Mouse (Mus musculus) fat pad, adult 2 months (tissue): ENCODE measurements around the gene Slc35f5.

Source experiments
- DNase-seq: peaks from one replicate; pipeline ENCODE4 v3.0.0-alpha.2; 2011; ENCODE audit warnings: low read depth, low spot score; ENCODE audit errors: extremely low read depth

The Slc35f5 gene

DNA sequence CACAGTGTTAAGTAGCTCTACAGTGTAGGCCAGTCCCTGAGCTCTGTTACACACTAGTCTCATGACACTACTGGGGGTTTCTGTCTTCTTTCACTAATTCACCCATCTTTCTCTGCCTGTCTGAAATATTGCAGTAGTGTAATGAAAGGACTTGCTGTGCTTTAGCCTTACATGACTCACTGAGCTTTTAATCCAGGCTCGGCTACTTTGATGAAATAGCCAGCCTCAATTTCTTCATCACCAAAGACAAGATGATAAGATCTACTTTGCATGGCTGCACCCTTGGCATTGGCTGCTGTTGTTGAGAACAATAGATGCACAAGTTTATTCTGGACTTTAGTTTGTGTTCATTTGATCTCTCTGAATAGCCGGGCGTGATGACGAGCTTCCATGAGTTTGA, 7.7 kb downstream of the Slc35f5 start:
- DNase-seq: peak; percentile 68

DNA sequence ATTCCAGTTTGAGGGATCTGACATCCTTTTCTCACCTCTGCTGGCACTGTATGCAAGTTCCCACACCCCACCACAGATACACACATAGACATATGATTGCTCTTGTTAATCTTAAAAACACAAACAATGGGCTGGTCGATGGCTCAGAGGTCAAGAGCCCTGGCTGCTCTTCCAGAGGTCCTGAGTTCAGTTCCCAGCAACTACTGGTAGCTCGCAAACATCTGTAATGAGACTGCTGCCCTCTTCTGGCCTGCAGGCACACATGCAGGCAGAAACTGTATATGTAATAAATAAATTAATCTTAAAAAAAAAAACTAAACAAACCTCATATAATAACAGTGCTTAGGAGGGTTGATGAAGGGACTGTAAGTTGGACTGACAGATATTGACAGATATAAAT, 13.8 kb downstream of the Slc35f5 start:
- DNase-seq: no peak

DNA sequence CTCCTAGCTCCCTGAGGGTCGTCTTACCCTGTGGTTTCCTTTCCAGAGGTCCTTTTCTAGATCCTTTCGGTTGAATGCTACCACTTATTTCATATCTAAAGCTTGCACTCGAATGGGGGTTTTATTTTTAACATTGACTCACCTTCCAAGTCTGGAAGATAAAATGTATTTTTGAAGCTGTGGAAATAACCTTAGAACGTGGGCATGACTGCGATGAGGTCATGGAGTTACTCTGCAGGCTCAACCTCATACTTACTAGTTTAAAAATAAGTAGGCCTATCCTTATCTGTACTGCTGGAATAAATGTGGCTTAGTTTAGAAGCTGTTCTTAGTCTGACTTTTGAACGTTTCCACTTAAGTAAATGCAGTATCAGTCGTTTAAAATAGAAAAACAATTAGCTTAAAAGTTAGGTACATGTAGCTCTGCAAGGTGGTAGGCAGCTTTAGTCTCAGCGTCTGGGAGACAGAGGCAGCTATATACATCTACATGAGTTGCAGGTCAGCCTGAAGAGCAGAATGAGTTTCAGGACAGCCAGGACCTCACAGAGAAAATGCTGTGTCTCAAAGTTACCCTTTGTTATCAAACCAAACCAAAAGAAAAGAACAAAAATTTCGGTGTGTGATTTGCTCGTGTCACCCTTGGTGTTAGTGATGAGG, 15.2 kb downstream of the Slc35f5 start:
- no peak for DNase-seq

DNA sequence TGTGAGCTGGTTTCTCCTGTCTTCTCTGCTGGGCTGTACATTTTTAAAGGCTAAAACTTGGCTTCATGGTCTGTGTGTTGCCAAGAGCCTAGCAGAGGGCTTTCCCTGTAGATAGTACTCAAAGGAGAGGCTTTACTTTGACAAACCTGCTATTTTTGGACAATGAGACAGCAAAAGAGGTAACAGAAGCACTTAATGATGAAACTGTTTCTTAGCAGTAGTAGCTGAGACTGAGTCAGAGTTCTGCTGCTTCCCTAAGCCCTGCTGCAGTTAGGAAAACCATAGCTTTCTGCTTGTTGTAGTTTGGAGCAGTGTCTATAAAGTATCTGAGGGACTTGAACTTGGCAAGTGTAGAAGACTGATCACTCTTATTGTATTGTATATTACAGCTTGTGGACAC, 16.6 kb downstream of the Slc35f5 start:
- no peak for DNase-seq

DNA sequence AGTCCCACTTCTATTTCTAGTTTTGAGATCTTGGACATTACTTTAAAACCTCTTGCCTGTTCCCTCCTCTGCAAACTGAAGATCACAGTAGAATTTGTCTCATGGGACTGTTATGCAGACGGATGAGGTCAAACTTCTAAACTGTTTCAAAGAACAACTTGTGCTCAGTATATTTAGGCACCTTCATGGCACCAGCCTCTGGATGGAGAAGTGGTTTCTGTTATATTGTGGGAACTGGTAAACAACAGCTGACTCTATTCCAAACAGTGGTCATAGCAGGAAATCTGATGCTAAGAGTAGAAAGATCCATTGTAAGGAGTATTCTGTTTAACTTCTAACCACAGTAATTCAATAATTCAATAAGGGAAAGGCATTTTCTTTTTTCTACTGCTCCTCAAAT, 17.7 kb downstream of the Slc35f5 start:
- DNase-seq: no peak

DNA sequence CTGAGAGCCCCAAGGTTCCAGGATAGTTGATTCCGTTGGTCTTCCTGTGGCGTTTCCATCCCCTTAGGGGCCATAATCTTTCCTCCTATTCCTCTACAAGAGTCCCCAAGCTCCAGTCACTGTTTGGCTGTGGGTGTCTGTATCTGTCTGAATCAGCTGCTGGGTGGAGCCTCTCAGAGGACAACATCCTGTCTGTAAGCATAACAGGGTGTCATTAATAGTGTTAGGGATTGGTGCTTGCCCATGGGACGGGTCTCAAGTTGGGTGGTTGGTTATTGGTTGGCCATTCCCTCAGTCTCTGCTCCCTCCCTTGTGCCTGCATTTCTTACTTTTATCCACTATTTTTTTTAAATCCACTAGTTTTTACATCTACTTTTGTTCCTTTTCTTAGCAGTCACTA, 20.7 kb downstream of the Slc35f5 start:
- DNase-seq: no peak

DNA sequence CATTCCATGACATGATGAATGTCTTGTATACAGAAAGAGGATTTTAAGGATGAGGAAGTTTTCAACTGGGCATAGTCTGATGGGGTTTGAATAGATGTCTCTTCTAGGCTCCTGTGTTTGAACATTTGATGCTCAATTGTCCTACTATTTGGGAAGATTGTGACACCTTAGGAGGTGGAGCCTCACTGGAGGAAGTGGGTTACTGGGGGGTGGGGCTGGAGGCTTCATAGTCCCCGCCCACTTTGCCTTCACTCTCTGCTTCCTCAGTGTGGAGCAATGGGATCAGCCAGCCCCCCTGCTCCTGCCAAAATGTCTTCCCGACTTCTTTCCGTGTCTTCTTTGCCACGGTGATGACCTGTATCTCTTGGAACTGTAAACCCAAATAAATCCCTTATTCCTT, 43.2 kb downstream of the Slc35f5 start:
- no peak for DNase-seq

DNA sequence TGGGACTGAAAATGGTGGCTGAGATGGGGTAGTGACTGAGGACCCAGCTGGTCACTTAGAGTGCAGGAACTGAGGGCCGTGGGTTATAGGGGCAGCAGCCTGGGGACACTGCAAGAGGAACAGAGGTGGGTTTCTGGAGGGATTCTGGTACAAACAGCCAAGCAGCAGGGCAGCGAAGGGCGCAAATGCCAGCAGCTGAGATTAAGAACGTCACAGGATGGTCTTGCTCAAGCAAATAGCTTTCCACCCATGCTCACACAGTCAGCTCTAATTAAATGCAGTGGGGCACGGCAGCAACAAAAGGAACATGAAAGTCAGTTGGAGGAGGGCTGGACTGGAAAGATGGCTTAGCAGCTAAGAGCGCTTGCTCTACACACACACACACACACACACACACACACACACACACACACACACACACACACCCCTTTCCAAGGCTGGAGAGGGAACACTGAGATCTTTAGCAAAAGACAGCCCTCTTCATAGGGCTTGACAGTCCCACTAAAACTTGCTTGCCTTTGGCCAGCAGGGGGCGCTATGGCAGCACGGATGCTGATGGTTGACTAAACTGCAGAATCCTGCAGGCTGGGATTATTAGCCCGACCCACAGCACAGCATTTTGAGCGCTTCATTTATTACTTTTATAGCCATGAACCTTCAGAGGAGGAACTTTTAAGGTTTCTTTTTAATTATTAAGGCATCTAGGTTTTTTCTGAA, 46.9 kb downstream of the Slc35f5 start:
- DNase-seq: no peak

DNA sequence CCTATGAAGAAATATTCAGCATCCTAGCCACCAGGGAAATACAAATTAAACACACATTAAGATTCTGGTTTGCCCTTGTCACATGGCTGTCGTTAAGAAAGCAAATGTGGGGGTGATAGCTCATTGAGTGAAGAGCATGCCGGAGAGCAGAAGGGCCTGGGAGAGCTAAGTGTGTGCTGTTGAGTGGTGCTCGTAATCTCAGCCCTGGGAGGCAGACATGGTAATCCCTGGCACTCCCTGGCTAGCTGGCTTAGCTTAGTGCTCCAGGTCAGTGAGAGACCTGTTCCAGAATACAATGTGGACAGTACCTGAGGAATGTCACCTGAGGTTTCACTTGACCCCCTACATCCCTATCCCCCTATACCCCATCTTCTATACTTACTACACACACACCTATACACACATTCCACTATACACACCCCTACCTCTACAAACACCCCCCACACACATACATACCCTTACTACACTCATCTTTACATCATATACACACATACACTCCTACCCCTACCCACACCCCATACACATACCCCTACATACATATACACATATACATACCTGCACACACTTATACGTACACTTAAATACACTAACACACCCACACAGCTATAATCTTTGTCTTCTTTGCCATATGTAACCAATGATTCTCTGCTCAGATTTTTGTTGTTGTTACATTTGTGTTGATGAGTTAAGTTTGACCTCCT, 64.1 kb downstream of the Slc35f5 start:
- no peak for DNase-seq

DNA sequence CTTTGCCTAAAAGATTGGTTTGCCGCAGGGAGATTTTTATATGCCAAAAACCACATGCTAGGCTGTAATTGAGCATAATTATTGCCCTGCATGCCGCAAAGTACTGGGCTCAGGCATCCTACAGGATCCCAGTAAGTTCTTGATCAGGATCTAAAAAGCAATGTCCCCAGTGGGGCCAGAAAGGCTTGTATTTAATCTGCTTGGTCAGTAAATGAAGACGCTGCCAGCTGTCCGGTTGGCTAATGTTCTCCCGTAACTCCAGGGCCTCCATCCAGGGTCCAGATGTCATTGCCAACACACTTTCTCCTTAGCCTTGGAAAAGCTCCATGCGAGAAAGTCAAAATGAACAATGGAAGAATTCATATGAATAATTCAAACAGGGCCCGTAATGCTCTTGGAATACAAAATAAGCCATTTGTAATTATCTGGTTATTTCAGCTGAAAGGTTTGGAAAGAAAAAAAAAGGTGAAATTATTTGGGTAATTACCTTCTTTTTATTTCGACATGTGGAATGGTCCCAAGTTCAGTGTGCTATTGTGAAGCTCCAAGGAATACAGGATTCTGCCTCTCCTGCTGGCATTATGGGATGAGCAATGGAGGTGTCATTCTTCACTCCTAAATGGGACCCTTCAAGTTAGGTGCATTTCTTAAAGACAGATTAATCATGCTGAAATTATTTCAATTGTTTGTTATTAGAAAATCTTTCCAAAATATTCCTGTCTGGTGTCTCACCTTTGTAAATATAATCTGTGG, 79.3 kb downstream of the Slc35f5 start:
- no peak for DNase-seq

DNA sequence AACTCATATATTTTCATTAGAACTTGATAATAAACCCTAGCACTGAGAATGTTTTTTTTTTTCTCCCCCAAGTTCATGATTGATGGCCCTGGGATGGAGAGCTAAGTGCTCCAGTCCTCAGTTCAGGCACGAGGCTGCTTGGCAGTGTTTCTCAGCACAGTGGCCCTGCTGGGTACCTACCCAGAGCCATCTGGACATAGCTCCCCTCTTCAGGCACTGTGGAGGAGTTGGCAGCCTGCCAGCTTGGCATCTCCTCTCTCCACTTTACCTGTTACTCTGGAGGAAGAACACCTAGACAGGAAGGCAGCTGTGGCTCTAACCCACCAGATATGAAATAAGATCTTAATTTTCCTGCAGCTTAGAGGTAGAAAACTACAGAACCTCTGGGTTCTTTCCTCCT, 83.2 kb downstream of the Slc35f5 start:
- DNase-seq: no peak
